Comparison of ENCODE assay signal across 34 mouse cellular contexts in genomic region chr9:44410647-44411336, GRCm38 (mm10). TPM values are rescaled to one million over a fixed set of nuclear protein-coding genes. Genes with fewer than 3 reads are reported as not detected.
DNase-seq lines count a peak whose midpoint lies in the region; ATAC-seq and TF ChIP-seq lines count a peak whose summit lies in the region.
"Had no signal": no experiment of that assay in that cellular context is flagged by ENCODE, and none has a peak within 500 bp of the region (broad histone marks: within the 10 kb centered on the region; RNA-seq: fewer than 3 reads in every experiment).

No protein-coding gene starts in this region.

- in situ Hi-C loops in ES-E14 (cut with MboI; ENCODE audit: low sequenced_read_pairs in 2 of 2, unreplicated experiment in 2 of 2) = no loop called here

- H3K4me2 ChIP-seq in midbrain, embryonic 14.5 days (ENCODE audit: low read length) = no peak overlapping the region
- H3K4me2 ChIP-seq in liver, embryonic 13.5 days = no peak overlapping the region
- no peak overlapping the region for H3K4me2 ChIP-seq in neural tube, embryonic 15.5 days
- H3K4me2 ChIP-seq: heart, embryonic 15.5 days; hindbrain, embryonic 12.5 days; intestine, embryonic 15.5 days; limb, embryonic 12.5 days; liver, embryonic 15.5 days; lung, embryonic 15.5 days; midbrain, embryonic 13.5 days; neural tube, embryonic 12.5 days had no signal

- no peak overlapping the region for H3K9ac ChIP-seq in midbrain, embryonic 14.5 days (replicated peaks; ENCODE audit: low read length)
- H3K9ac ChIP-seq in ES-E14 (ENCODE audit: insufficient read depth, low read depth, low read length, poor library complexity, severe bottlenecking) = no peak overlapping the region
- H3K9ac ChIP-seq in liver, embryonic 13.5 days = peak overlapping the region; percentile 22; the same call in 1 of the 2 replicates
- H3K9ac ChIP-seq in neural tube, embryonic 15.5 days (replicated peaks) = no peak overlapping the region
- H3K9ac ChIP-seq: heart, embryonic 15.5 days; hindbrain, embryonic 12.5 days; intestine, embryonic 15.5 days; limb, embryonic 12.5 days; liver, embryonic 15.5 days; lung, embryonic 15.5 days; midbrain, embryonic 13.5 days; neural tube, embryonic 12.5 days had no signal

- no peaks in the 10 kb centered on the region for H3K9me3 ChIP-seq in midbrain, embryonic 10.5 days (replicated peaks)
- H3K9me3 ChIP-seq in midbrain, embryonic 14.5 days (ENCODE audit: control insufficient read depth, low read length) = no peaks in the 10 kb centered on the region
- no peaks in the 10 kb centered on the region for H3K9me3 ChIP-seq in ES-E14 (ENCODE audit: control insufficient read depth, insufficient read depth, low read depth, low read length)
- no peaks in the 10 kb centered on the region for H3K9me3 ChIP-seq in liver, embryonic 13.5 days (replicated peaks)
- no peaks in the 10 kb centered on the region for H3K9me3 ChIP-seq in neural tube, embryonic 15.5 days (replicated peaks)
- H3K9me3 ChIP-seq: heart, embryonic 10.5 days; heart, embryonic 15.5 days; hindbrain, embryonic 12.5 days; intestine, embryonic 15.5 days; limb, embryonic 12.5 days; liver, embryonic 15.5 days; lung, embryonic 15.5 days; midbrain, embryonic 13.5 days; neural tube, embryonic 12.5 days had no signal

- peak; percentile 35 for DNase-seq in cerebellum, adult 9-11 months
- no peak for DNase-seq in cerebellum, postnatal 36 days
- DNase-seq in midbrain, embryonic 10.5 days (ENCODE audit: low spot score) = peak; percentile 11
- no peak for DNase-seq in midbrain, embryonic 14.5 days
- no peak for DNase-seq in ES-E14 (ENCODE audit: low read depth, low spot score)
- DNase-seq in liver, embryonic 13.5 days = no peak
- no peak for DNase-seq in heart, postnatal 4 days
- DNase-seq: adrenal gland, adult 8-10 months; cerebellum, adult 11 months; cerebellum, postnatal 25 days; gastrocnemius, postnatal 14 days; kidney, adult 2 months; layer of hippocampus, adult 9-11 months; thymus, adult 2 months; thymus, postnatal 36 days had no signal

- no peak for ATAC-seq in midbrain, embryonic 14.5 days (ENCODE audit: low FRiP score, low TSS enrichment)
- no peak for ATAC-seq in liver, embryonic 13.5 days (ENCODE audit: low read depth)
- no peak for ATAC-seq in neural tube, embryonic 15.5 days (ENCODE audit: low FRiP score)
- ATAC-seq: forebrain, embryonic 14.5 days; hindbrain, postnatal 0 days; intestine, embryonic 15.5 days; midbrain, embryonic 13.5 days had no signal

- peak overlapping the region; percentile 14 for H3K4me3 ChIP-seq in midbrain, embryonic 10.5 days
- H3K4me3 ChIP-seq in midbrain, embryonic 14.5 days (replicated peaks; ENCODE audit: low read depth, low read length) = no peak overlapping the region
- no peak overlapping the region for H3K4me3 ChIP-seq in ES-E14 (ENCODE audit: insufficient read depth in 1 of 2, low read depth in 1 of 2, low read length in 2 of 2, poor library complexity in 1 of 2, severe bottlenecking in 1 of 2)
- no peak overlapping the region for H3K4me3 ChIP-seq in liver, embryonic 13.5 days (replicated peaks)
- no peak overlapping the region for H3K4me3 ChIP-seq in neural tube, embryonic 15.5 days (replicated peaks)
- H3K4me3 ChIP-seq: heart, embryonic 10.5 days; heart, embryonic 15.5 days; hindbrain, embryonic 12.5 days; intestine, embryonic 15.5 days; limb, embryonic 12.5 days; liver, embryonic 15.5 days; lung, embryonic 15.5 days; midbrain, embryonic 13.5 days; neural tube, embryonic 12.5 days had no signal

- H3K4me1 ChIP-seq in midbrain, embryonic 10.5 days = peaks cover 21% of the 10 kb centered on the region
- peaks cover 14% of the 10 kb centered on the region for H3K4me1 ChIP-seq in midbrain, embryonic 14.5 days (ENCODE audit: control insufficient read depth, insufficient read depth, low read length)
- no peaks in the 10 kb centered on the region; a peak in 2 of 4 replicates for H3K4me1 ChIP-seq in ES-E14 (ENCODE audit: control insufficient read depth in 2 of 2, insufficient read depth in 2 of 2, low read length in 2 of 2, poor library complexity in 1 of 2)
- H3K4me1 ChIP-seq in liver, embryonic 13.5 days (replicated peaks) = peaks cover 57% of the 10 kb centered on the region
- H3K4me1 ChIP-seq in neural tube, embryonic 15.5 days = peaks cover 24% of the 10 kb centered on the region

- WGBS in midbrain, embryonic 10.5 days = 95% methylated on average over 2 of the region's 2 CpGs
- 87% methylated on average over 2 of the region's 2 CpGs for WGBS in midbrain, embryonic 14.5 days
- WGBS in liver, embryonic 13.5 days (ENCODE audit: insufficient replicate concordance) = 68% methylated on average over 2 of the region's 2 CpGs
- 90% methylated on average over 2 of the region's 2 CpGs for WGBS in neural tube, embryonic 15.5 days

- no peaks in the 10 kb centered on the region for H3K27me3 ChIP-seq in midbrain, embryonic 10.5 days (ENCODE audit: low read depth, poor library complexity, severe bottlenecking)
- no peaks in the 10 kb centered on the region for H3K27me3 ChIP-seq in midbrain, embryonic 14.5 days (ENCODE audit: control insufficient read depth, insufficient read depth, low read length)
- no peaks in the 10 kb centered on the region for H3K27me3 ChIP-seq in liver, embryonic 13.5 days
- H3K27me3 ChIP-seq in neural tube, embryonic 15.5 days (replicated peaks) = no peaks in the 10 kb centered on the region
- H3K27me3 ChIP-seq: heart, embryonic 15.5 days; hindbrain, embryonic 12.5 days; intestine, embryonic 15.5 days; limb, embryonic 12.5 days; liver, embryonic 15.5 days; lung, embryonic 15.5 days; midbrain, embryonic 13.5 days; neural tube, embryonic 12.5 days had no signal

- no peak overlapping the region for H3K27ac ChIP-seq in midbrain, embryonic 10.5 days (replicated peaks)
- H3K27ac ChIP-seq in midbrain, embryonic 14.5 days (replicated peaks; ENCODE audit: low read depth, low read length) = no peak overlapping the region
- H3K27ac ChIP-seq in ES-E14 (ENCODE audit: insufficient read depth, low read depth, low read length, poor library complexity, severe bottlenecking) = no peak overlapping the region
- peak overlapping the region; percentile 29; the same call in 1 of the 2 replicates for H3K27ac ChIP-seq in liver, embryonic 13.5 days
- H3K27ac ChIP-seq in neural tube, embryonic 15.5 days (replicated peaks) = no peak overlapping the region
- H3K27ac ChIP-seq: heart, embryonic 10.5 days; heart, embryonic 15.5 days; hindbrain, embryonic 12.5 days; hindbrain, postnatal 0 days; intestine, embryonic 15.5 days; kidney, postnatal 0 days; limb, embryonic 12.5 days; liver, embryonic 15.5 days; lung, embryonic 15.5 days; midbrain, embryonic 13.5 days; neural tube, embryonic 12.5 days had no signal

- peaks cover 71% of the 10 kb centered on the region for H3K36me3 ChIP-seq in midbrain, embryonic 10.5 days
- peaks cover 63% of the 10 kb centered on the region for H3K36me3 ChIP-seq in midbrain, embryonic 14.5 days (ENCODE audit: control insufficient read depth, insufficient read depth, low read length)
- peaks cover 36% of the 10 kb centered on the region for H3K36me3 ChIP-seq in ES-E14 (ENCODE audit: control insufficient read depth, insufficient read depth, low read length, poor library complexity, severe bottlenecking)
- peaks cover 68% of the 10 kb centered on the region for H3K36me3 ChIP-seq in liver, embryonic 13.5 days
- H3K36me3 ChIP-seq in neural tube, embryonic 15.5 days = peaks cover 57% of the 10 kb centered on the region

TF ChIP-seq in ES-E14, 5 proteins besides CTCF, POLR2A, EP300 and RAD21 (continues in another document):
- TF ChIP-seq MAFK (IDR thresholded peaks at IDR 0.05; ENCODE audit: insufficient read depth, low read depth, low read length) = no peak

RNA-seq across cellular contexts. Expression of gene Trappc4, which starts 3.4 kb away (rescaled TPM):
- polyA plus RNA-seq in midbrain, embryonic 10.5 days (2016; fragmentation: Nextera tagmentation; extraction: Ambion mirVana) = 216 and 244 TPM in 2 replicates
- polyA plus RNA-seq in midbrain, embryonic 14.5 days (2014; fragmentation: Nextera tagmentation; extraction: Ambion mirVana) = 329 and 359 TPM in 2 replicates
- 88.2 and 95.1 TPM in 2 replicates for total RNA-seq in ES-E14 (2012; rRNA removed)
- polyA plus RNA-seq in liver, embryonic 13.5 days (2015; fragmentation: Nextera tagmentation; extraction: Ambion mirVana) = 68.3 and 69.4 TPM in 2 replicates
- 261 and 302 TPM in 2 replicates for polyA plus RNA-seq in neural tube, embryonic 15.5 days (2015; fragmentation: Nextera tagmentation; extraction: Ambion mirVana)
- 10 to 100 TPM; 41.4 to 42.4 TPM for total RNA-seq in heart, postnatal 4 days (2021)

RNA-seq across cellular contexts. Expression of gene Rps25, which starts 3.9 kb away (rescaled TPM):
- polyA plus RNA-seq in midbrain, embryonic 10.5 days (2016; fragmentation: Nextera tagmentation; extraction: Ambion mirVana) = 1,926 and 2,208 TPM in 2 replicates
- 1,282 and 1,427 TPM in 2 replicates for polyA plus RNA-seq in midbrain, embryonic 14.5 days (2014; fragmentation: Nextera tagmentation; extraction: Ambion mirVana)
- total RNA-seq in ES-E14 (2012; rRNA removed) = 1,792 and 2,115 TPM in 2 replicates
- 1,487 and 1,590 TPM in 2 replicates for polyA plus RNA-seq in liver, embryonic 13.5 days (2015; fragmentation: Nextera tagmentation; extraction: Ambion mirVana)
- polyA plus RNA-seq in neural tube, embryonic 15.5 days (2015; fragmentation: Nextera tagmentation; extraction: Ambion mirVana) = 1,003 and 1,094 TPM in 2 replicates
- total RNA-seq in heart, postnatal 4 days (2021) = 1,000 to 10,000 TPM; 1,107 to 1,153 TPM

RNA-seq across cellular contexts. Expression of gene Ccdc84, which starts 7.6 kb away (rescaled TPM):
- 25.4 and 29.9 TPM in 2 replicates for polyA plus RNA-seq in midbrain, embryonic 10.5 days (2016; fragmentation: Nextera tagmentation; extraction: Ambion mirVana)
- 33.3 and 36.4 TPM in 2 replicates for polyA plus RNA-seq in midbrain, embryonic 14.5 days (2014; fragmentation: Nextera tagmentation; extraction: Ambion mirVana)
- total RNA-seq in ES-E14 (2012; rRNA removed) = 38.3 and 57.0 TPM in 2 replicates
- polyA plus RNA-seq in liver, embryonic 13.5 days (2015; fragmentation: Nextera tagmentation; extraction: Ambion mirVana) = 13.8 and 16.6 TPM in 2 replicates
- 32.4 and 36.4 TPM in 2 replicates for polyA plus RNA-seq in neural tube, embryonic 15.5 days (2015; fragmentation: Nextera tagmentation; extraction: Ambion mirVana)
- 10 to 100 TPM; 14.3 to 14.7 TPM for total RNA-seq in heart, postnatal 4 days (2021)

RNA-seq across cellular contexts. Expression of gene Slc37a4, which starts 14.1 kb away (rescaled TPM):
- 17.2 and 20.5 TPM in 2 replicates for polyA plus RNA-seq in midbrain, embryonic 10.5 days (2016; fragmentation: Nextera tagmentation; extraction: Ambion mirVana)
- 42.9 and 46.8 TPM in 2 replicates for polyA plus RNA-seq in midbrain, embryonic 14.5 days (2014; fragmentation: Nextera tagmentation; extraction: Ambion mirVana)
- 9.8 and 10.0 TPM in 2 replicates for total RNA-seq in ES-E14 (2012; rRNA removed)
- 18.4 and 21.3 TPM in 2 replicates for polyA plus RNA-seq in liver, embryonic 13.5 days (2015; fragmentation: Nextera tagmentation; extraction: Ambion mirVana)
- 61.3 and 69.8 TPM in 2 replicates for polyA plus RNA-seq in neural tube, embryonic 15.5 days (2015; fragmentation: Nextera tagmentation; extraction: Ambion mirVana)
- total RNA-seq in heart, postnatal 4 days (2021) = 10 to 100 TPM; 21.9 to 26.1 TPM

RNA-seq across cellular contexts. Expression of gene Foxr1, which starts 30.1 kb away (rescaled TPM):
- not detected in 2 replicates for polyA plus RNA-seq in midbrain, embryonic 10.5 days (2016; fragmentation: Nextera tagmentation; extraction: Ambion mirVana)
- not detected in 2 replicates for polyA plus RNA-seq in midbrain, embryonic 14.5 days (2014; fragmentation: Nextera tagmentation; extraction: Ambion mirVana)
- 0.79 and 1.9 TPM in 2 replicates for total RNA-seq in ES-E14 (2012; rRNA removed)
- polyA plus RNA-seq in liver, embryonic 13.5 days (2015; fragmentation: Nextera tagmentation; extraction: Ambion mirVana) = not detected in 2 replicates
- polyA plus RNA-seq in neural tube, embryonic 15.5 days (2015; fragmentation: Nextera tagmentation; extraction: Ambion mirVana) = 0.09 TPM in 1 of 2 replicates, not detected in the other
- total RNA-seq in heart, postnatal 4 days (2021) = not detected
- total RNA-seq: adrenal gland, adult 8-10 months; gastrocnemius, postnatal 14 days; granulocyte monocyte progenitor cell, adult 5-6 weeks; heart, postnatal 25 days; hindbrain, postnatal 0 days; left cerebral cortex, postnatal 14 days; megakaryocyte progenitor cell, adult 5-6 weeks had no signal
- polyA plus RNA-seq: embryonic facial prominence, embryonic 11.5 days; forebrain, embryonic 14.5 days; heart, embryonic 10.5 days; heart, embryonic 15.5 days; hindbrain, embryonic 12.5 days; hindbrain, postnatal 0 days; intestine, embryonic 15.5 days; kidney, adult 2 months; kidney, postnatal 0 days; large intestine, adult 2 months; limb, embryonic 12.5 days; liver, embryonic 15.5 days; lung, embryonic 15.5 days; midbrain, embryonic 13.5 days; neural tube, embryonic 12.5 days had no signal

Comparison
In these comparisons a context has a peak if more than half of its experiments do, and no peak if none do; other contexts are left out.
1. DNase-seq: peak in cerebellum, adult 9-11 months (single experiment) and midbrain, embryonic 10.5 days (single experiment); none in cerebellum, postnatal 36 days (0 of 2), midbrain, embryonic 14.5 days (single experiment), ES-E14 (single experiment), liver, embryonic 13.5 days (single experiment) and heart, postnatal 4 days (single experiment).